Mouse (Mus musculus) forebrain, embryonic 16.5 days (tissue): ENCODE results near the gene Nr1i3. TPM values are rescaled to one million over a fixed set of nuclear protein-coding genes. Genes with fewer than 3 reads are reported as not detected.

Experiments used
- ATAC-seq: fragments of 200-750 bp; cut with Nextera tagmentation; 2 replicates; pipeline ENCODE4 v1.8.0; 2017; ENCODE audit warnings: mild to moderate bottlenecking, moderate library complexity
- H3K27ac ChIP-seq: fragments of 300-500 bp; sonication (generic); 2 replicates; pipeline ENCODE4 v1.5.1; 2014; ENCODE audit warnings: low read length, control low read depth
- H3K27me3 ChIP-seq: fragments of 300-500 bp; sonication (generic); replicated peaks from 2 replicates; pipeline ENCODE4 v1.6.1; 2014; ENCODE audit warnings: low read length; ENCODE audit not compliant: control insufficient read depth, insufficient read depth
- H3K36me3 ChIP-seq: fragments of 300-500 bp; sonication (generic); 2 replicates; pipeline ENCODE4 v1.6.1; 2014; ENCODE audit not compliant: control insufficient read depth, insufficient read depth
- H3K4me1 ChIP-seq: fragments of 300-500 bp; sonication (generic); replicated peaks from 2 replicates; pipeline ENCODE4 v1.6.1; 2014; ENCODE audit warnings: low read length; ENCODE audit not compliant: control insufficient read depth, insufficient read depth
- H3K4me2 ChIP-seq: fragments of 300-500 bp; sonication (generic); 2 replicates; pipeline ENCODE4 v1.6.1; 2014; ENCODE audit warnings: mild to moderate bottlenecking, low read length, control low read depth
- H3K4me3 ChIP-seq: fragments of 300-500 bp; sonication (generic); replicated peaks from 2 replicates; pipeline ENCODE4 v1.5.1; 2014; ENCODE audit warnings: mild to moderate bottlenecking, low read length, control low read depth
- H3K9ac ChIP-seq: fragments of 300-500 bp; sonication (generic); replicated peaks from 2 replicates; pipeline ENCODE4 v1.6.1; 2014; ENCODE audit warnings: low read depth, low read length, control low read depth
- H3K9me3 ChIP-seq: fragments of 300-500 bp; sonication (generic); 2 replicates; pipeline ENCODE4 v1.6.1; 2016; ENCODE audit warnings: low read length; ENCODE audit not compliant: control insufficient read depth
- WGBS: fragments of 180-500 bp; shearing (Covaris S2); extraction: QIAGEN DNeasy Blood & Tissue Kit; methylation state at CpG from one replicate; pipeline ENCODE4 v1.1.7; 2014; 5-methylcytosine and 5-hydroxymethylcytosine counted together
- polyA plus RNA-seq: library from polyadenylated mRNA; unstranded; fragments of >200 nt; fragmentation: Nextera tagmentation; extraction: Ambion mirVana; gene quantifications from 2 replicates; pipeline ENCODE4 v1.2.1, GENCODE M21; 2015

Nr1i3 gene
- polyA plus RNA-seq, 1 experiment from 2014 or later = 0.48 TPM

DNA sequence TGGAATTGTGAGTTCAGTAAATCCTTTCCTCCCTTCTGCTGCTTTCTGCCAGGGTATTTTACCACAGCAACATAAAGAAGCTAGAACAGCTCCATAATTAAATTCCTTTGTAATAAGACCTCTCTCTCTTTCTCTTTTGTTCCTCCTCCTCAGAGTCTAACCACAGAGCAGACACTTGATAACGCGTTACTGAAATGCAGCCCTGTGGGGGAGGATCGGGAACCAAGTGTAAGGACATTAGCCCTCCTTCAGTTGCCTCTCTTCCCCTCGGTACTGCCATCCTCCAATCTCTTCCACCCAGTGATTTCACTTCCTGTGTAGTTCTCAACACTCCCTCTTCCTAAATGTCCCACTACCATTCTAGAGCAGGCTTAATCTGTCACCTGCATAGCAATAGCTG is 4.4 kb upstream of the Nr1i3 start:
- Histone ChIP-seq H3K4me2 (no peak overlapping the region), H3K27me3 (no peaks in the 10 kb centered on the region), H3K9me3 (no peaks in the 10 kb centered on the region), H3K27ac (no peak overlapping the region), H3K36me3 (no peaks in the 10 kb centered on the region), H3K9ac (no peak overlapping the region), H3K4me3 (no peak overlapping the region), H3K4me1 (no peaks in the 10 kb centered on the region)
- no peak for ATAC-seq
- 8% methylated on average over 4 of the region's 4 CpGs for WGBS

DNA sequence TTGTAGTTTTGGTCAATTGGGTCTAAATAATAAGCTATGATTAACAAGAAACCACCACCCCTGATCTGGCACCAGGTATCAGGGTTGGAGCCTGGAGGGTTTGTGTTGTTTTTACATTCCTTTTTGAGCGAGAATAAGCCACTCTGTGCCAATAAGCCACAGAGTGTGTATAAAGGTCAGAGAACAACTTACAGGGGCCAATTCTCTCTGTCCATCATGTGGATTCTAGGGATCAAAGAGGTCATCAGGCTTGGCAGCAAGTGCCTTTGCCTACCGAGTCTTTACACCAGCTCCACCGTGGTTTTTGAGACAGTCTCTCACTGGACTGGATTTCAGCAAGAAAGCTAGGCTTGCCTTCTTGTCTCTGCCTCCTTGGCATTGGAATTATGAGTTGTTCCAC is 916 bp upstream of the Nr1i3 start:
- Histone ChIP-seq H3K9me3 (no peaks in the 10 kb centered on the region), H3K4me2 (no peak overlapping the region), H3K4me3 (no peak overlapping the region), H3K27ac (no peak overlapping the region), H3K9ac (no peak overlapping the region), H3K4me1 (no peaks in the 10 kb centered on the region), H3K36me3 (no peaks in the 10 kb centered on the region), H3K27me3 (no peaks in the 10 kb centered on the region)
- ATAC-seq = no peak
- WGBS = 55% methylated on average over 3 of the region's 3 CpGs

DNA sequence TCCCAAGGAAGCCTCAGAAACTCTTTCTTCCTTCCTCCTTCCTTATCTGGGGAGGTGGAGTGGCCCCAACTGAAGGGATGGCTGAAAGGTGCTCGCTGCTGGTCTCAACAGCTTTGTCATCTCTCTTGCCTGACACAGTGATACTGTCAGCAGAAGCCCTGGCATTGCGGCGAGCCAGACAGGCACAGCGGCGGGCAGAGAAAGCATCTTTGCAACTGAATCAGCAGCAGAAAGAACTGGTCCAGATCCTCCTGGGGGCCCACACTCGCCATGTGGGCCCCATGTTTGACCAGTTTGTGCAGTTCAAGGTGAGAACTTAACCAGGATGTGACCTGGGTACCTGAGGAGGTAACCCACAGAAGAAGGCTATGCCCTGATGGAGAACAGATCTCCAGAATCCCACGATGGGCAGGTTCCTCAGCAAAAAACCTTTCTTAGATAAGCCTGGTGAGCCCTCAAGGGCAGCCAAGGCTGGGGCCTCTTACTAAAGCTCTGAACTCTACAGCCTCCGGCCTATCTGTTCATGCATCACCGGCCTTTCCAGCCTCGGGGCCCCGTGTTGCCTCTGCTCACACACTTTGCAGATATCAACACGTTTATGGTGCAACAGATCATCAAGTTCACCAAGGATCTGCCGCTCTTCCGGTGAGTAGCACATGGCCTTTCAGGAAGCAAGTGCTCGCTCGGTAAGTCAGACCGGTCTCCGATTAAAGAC is 2.6 kb downstream of the Nr1i3 start:
- no peaks in the 10 kb centered on the region for H3K27me3 ChIP-seq
- no peak overlapping the region for H3K4me2 ChIP-seq
- H3K9ac ChIP-seq = no peak overlapping the region
- ATAC-seq = no peak
- H3K27ac ChIP-seq = no peak overlapping the region
- no peak overlapping the region for H3K4me3 ChIP-seq
- WGBS = 90% methylated on average over 18 of the region's 18 CpGs
- H3K9me3 ChIP-seq = no peaks in the 10 kb centered on the region
- H3K36me3 ChIP-seq = peaks cover 3% of the 10 kb centered on the region; the same call in 1 of the 2 replicates
- peaks cover 5% of the 10 kb centered on the region for H3K4me1 ChIP-seq

DNA sequence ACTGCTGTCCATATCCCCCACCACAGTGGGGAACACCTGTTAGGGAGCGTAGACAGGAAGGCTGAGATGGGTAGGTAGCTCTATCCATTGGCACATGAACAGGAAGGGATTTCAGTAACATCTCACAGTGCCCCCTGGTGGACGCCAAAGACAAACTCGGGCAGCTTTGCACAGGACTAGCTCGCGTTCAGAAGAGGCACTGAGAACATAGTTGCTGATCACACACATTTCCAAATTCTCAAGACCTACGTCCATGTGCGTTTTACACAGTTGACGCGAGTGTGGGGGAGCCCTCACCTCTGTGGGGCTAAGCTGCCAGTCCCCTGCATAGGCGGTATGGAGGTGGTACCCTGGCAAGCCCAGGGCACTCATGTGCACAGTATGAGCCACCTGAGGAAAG is 7.1 kb downstream of the Nr1i3 start:
- WGBS = 5% methylated on average over 10 of the region's 10 CpGs
- peak; percentile 24 for ATAC-seq
- peak overlapping the region; percentile 2; the same call in 1 of the 2 replicates for H3K4me3 ChIP-seq

DNA sequence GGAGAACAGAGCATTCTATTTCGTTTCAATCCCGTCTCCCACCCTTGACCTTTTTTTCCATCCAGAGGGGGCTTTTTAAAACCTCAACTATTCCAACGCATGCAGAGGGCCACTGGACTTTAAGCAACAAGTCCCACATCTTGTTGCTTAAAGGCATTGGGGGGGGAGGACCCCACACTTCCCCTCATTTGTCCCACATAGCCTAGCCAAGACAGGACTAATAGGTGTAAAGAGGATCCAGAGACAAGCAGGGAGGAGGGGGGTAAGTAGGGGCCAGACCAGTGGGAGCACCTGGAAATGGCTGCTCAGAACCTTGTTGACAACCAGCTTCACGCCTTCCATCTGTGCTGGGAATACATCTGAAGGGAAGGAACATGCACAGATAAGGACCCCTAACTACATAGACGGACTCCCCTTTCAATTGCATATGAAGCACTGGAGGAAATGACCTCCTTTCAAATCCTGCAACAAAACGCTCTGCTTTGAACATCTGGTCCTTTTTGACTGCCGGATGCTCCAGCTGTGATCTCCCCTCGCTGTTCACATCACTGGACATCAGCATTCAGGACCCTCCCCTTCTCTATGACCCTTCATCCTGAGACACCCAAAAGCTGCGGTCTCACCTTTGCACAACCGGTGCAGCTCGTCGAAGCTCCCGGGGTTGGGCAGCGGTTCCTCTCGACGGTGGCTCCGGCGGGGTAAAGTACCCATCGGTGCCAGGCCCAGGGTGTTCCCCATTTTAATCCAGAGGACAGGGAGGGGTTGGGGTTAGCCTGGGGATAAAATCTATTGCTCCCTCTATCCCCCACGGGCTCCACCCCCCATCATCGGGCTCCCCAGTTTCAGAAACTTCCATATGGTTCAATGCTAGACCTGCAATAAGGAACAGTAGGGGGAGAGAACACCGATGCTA is 7.8 kb downstream of the Nr1i3 start:
- H3K36me3 ChIP-seq = peaks cover 3% of the 10 kb centered on the region; the same call in 1 of the 2 replicates
- 6% methylated on average over 22 of the region's 22 CpGs for WGBS
- peak overlapping the region; percentile 80 for H3K4me2 ChIP-seq
- peak overlapping the region; percentile 54 for H3K4me3 ChIP-seq
- ATAC-seq = peak; percentile 10
- no peak overlapping the region for H3K27ac ChIP-seq
- H3K27me3 ChIP-seq = no peaks in the 10 kb centered on the region
- peaks cover 13% of the 10 kb centered on the region for H3K4me1 ChIP-seq
- H3K9me3 ChIP-seq = no peaks in the 10 kb centered on the region
- peak overlapping the region; percentile 55 for H3K9ac ChIP-seq

More for the DNA sequence above, 7.1 kb downstream of the Nr1i3 start:
- H3K4me1 ChIP-seq = peaks cover 13% of the 10 kb centered on the region
- no peaks in the 10 kb centered on the region for H3K27me3 ChIP-seq
- peak overlapping the region; percentile 80 for H3K4me2 ChIP-seq
- H3K27ac ChIP-seq = no peak overlapping the region
- peaks cover 3% of the 10 kb centered on the region; the same call in 1 of the 2 replicates for H3K36me3 ChIP-seq
- no peak overlapping the region for H3K9ac ChIP-seq
- H3K9me3 ChIP-seq = no peaks in the 10 kb centered on the region

DNA sequence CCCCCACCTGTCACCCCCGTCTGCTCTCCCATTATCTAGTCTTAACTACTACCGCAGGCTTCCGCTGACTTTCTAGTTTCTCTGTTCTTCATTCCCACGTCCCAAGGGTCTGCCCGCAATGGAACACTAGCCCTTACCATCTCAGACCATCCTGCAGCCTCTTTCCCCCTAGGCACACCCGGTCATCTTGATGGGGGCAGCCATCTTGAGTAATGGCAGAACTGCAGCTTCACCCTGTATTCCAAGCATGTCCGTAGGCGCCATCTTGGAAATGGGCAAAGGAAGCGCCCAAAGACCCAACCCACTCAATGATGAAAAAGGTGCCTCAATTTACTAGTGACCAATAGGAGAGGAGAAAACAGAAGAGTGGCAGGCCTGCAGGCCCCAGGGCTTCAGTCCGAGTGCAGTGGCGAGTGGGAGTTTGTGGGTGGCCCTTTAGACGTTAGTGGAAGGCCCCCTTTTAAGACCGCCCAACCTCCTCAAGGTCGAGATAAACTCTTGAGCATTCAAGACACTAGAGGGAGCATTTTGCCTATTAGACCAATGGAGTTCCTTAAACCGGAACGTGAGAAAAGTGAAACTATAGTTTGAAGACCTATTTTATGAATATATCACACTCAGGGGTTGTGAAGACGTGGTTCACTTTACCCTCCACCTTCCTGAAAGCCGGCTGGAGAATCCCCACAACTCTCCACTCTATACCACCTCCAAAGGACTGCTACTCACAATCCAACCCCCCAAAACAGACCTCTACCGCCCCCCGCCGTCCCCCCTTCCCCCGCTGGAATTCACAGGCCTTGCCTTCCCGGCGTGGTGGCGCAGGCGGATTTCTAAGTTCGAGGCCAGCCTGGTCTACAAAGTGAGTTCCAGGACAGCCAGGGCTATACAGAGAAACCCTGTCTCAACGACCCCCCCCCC is 8.7 kb downstream of the Nr1i3 start, which contains the start of gene Tomm40l:
TSS of gene Tomm40l (minus strand) at position 277 of the 918 bp plus-strand sequence.
- 1% methylated on average over 28 of the region's 28 CpGs for WGBS
- Histone ChIP-seq H3K27ac (peak within 1 kb of the TSS; percentile 5), H3K4me2 (peak within 1 kb of the TSS; percentile 80), H3K9ac (peak within 1 kb of the TSS; percentile 55), H3K27me3 (no peaks in the 10 kb centered on the region), H3K36me3 (peaks cover 3% of the 10 kb centered on the region; the same call in 1 of the 2 replicates), H3K4me3 (peak within 1 kb of the TSS; percentile 54), H3K4me1 (peaks cover 13% of the 10 kb centered on the region), H3K9me3 (no peaks in the 10 kb centered on the region)
- ATAC-seq = peak; percentile 96

DNA sequence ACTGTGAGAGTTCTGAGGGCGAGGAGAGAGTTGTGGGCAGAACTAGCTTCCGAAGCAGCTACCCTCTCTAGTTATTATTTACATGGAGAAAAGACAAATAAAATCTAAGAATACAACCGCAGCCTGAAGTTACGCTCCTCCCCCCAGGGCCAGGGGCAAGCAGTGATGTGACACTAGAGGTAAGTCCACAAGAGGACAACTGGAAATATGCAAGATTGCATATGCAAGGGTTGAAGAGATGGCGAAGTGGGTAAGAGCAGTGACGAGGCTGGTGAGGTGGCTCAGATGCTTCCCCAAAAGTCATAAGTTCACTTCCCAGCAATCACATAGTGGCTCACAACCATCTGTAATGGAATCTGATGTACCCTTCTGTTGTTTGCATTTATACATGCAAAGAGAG is 9.4 kb downstream of the Nr1i3 start:
- peak overlapping the region; percentile 37 for H3K4me2 ChIP-seq
- peak overlapping the region; percentile 5; the same call in 1 of the 2 replicates for H3K27ac ChIP-seq
- no peaks in the 10 kb centered on the region for H3K27me3 ChIP-seq
- no peaks in the 10 kb centered on the region for H3K9me3 ChIP-seq
- no peak for ATAC-seq
- H3K9ac ChIP-seq = no peak overlapping the region
- peaks cover 13% of the 10 kb centered on the region for H3K4me1 ChIP-seq
- 84% methylated on average over 6 of the region's 6 CpGs for WGBS
- peak overlapping the region; percentile 54; the same call in 1 of the 2 replicates for H3K4me3 ChIP-seq
- H3K36me3 ChIP-seq = peaks cover 2% of the 10 kb centered on the region; the same call in 1 of the 2 replicates

DNA sequence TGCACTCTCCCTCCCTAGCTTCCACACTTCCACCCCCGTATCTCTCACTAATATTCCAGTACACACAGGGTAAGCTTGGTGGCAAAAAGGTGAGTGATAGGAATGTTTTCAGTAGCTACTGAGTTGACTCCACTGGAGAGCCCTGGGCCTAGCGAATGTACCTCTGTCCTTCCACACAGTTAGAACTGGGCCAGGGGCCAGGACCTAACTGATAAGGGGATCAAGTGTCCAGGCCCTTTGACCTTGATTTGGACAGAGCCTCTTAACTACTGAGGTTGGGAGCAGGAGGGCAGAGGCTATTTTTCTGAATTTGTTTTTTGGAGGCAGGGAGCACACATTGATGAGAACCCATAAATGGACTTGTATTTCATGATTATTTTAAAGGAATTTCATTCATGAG is 10.0 kb downstream of the Nr1i3 start:
- WGBS = 92% methylated on average over 2 of the region's 2 CpGs

More for the DNA sequence above, 10.0 kb downstream of the Nr1i3 start:
- H3K4me2 ChIP-seq = no peak overlapping the region
- no peak overlapping the region for H3K27ac ChIP-seq
- H3K9me3 ChIP-seq = no peaks in the 10 kb centered on the region
- H3K4me1 ChIP-seq = peaks cover 13% of the 10 kb centered on the region
- no peak overlapping the region for H3K9ac ChIP-seq
- H3K36me3 ChIP-seq = no peaks in the 10 kb centered on the region
- no peaks in the 10 kb centered on the region for H3K27me3 ChIP-seq
- no peak for ATAC-seq
- no peak overlapping the region for H3K4me3 ChIP-seq
